In genomic region chr12:44221651-44222356, GRCm38 (mm10) we compare ENCODE assay signal across 9 mouse cellular contexts. TPM values are rescaled to one million over a fixed set of nuclear protein-coding genes. Genes with fewer than 3 reads are reported as not detected.
A peak's percentile ranks its signal among the peaks of the same experiment; 100 is the strongest.
DNase-seq lines count a peak whose midpoint lies in the region; ATAC-seq and TF ChIP-seq lines count a peak whose summit lies in the region.
"Had no signal": no experiment of that assay in that cellular context is flagged by ENCODE, and none has a peak within 500 bp of the region (broad histone marks: within the 10 kb centered on the region; RNA-seq: fewer than 3 reads in every experiment).

No protein-coding gene starts in this region.

- DNase-seq in urinary bladder, adult 2 months (ENCODE audit: low spot score) = peak; percentile 34
- DNase-seq in urinary bladder, postnatal 4 days (ENCODE audit: low spot score in 2 of 2) = no peak
- DNase-seq in cerebellum, postnatal 25 days = peak; percentile 56 to 58
- DNase-seq in heart, adult 18-20 months = peak; percentile 33 to 54
- DNase-seq in lung, embryonic 14.5 days = peak; percentile 46
- peak; percentile 35 for DNase-seq in ovary, postnatal 36 days (ENCODE audit: low spot score)
- DNase-seq in thymus, postnatal 25 days = no peak

- TF ChIP-seq CTCF in lung, embryonic 14.5 days (IDR thresholded peaks at IDR 0.05; ENCODE audit: low read depth) = no peak

- H3K9me3 ChIP-seq in intestine, embryonic 16.5 days (ENCODE audit: control insufficient read depth, low read length) = no peaks in the 10 kb centered on the region
- H3K9me3 ChIP-seq in lung, embryonic 14.5 days (ENCODE audit: low read depth, low read length) = no peaks in the 10 kb centered on the region

- ATAC-seq in intestine, embryonic 16.5 days = peak; percentile 53; the same call in 1 of the 2 replicates
- ATAC-seq in lung, embryonic 14.5 days (ENCODE audit: insufficient read depth) = peak; percentile 70; the same call in 1 of the 2 replicates

- no peaks in the 10 kb centered on the region for H3K4me1 ChIP-seq in intestine, embryonic 16.5 days (ENCODE audit: control insufficient read depth, insufficient read depth, low read length)
- H3K4me1 ChIP-seq in lung, embryonic 14.5 days (ENCODE audit: insufficient read depth) = no peaks in the 10 kb centered on the region

- no peak overlapping the region for H3K27ac ChIP-seq in intestine, embryonic 16.5 days (ENCODE audit: low read length)
- H3K27ac ChIP-seq in lung, embryonic 14.5 days (ENCODE audit: low read depth) = no peak overlapping the region

- H3K36me3 ChIP-seq in intestine, embryonic 16.5 days (ENCODE audit: control insufficient read depth, insufficient read depth, low read length) = no peaks in the 10 kb centered on the region
- H3K36me3 ChIP-seq in lung, embryonic 14.5 days (ENCODE audit: insufficient read depth) = no peaks in the 10 kb centered on the region

- H3K27me3 ChIP-seq in intestine, embryonic 16.5 days (replicated peaks; ENCODE audit: control insufficient read depth, insufficient read depth, low read length) = no peaks in the 10 kb centered on the region
- no peaks in the 10 kb centered on the region for H3K27me3 ChIP-seq in lung, embryonic 14.5 days (ENCODE audit: insufficient read depth, low read length)

- WGBS in intestine, embryonic 16.5 days = 2% methylated on average over 88 of the region's 89 CpGs
- 1% methylated on average over 80 of the region's 89 CpGs for WGBS in lung, embryonic 14.5 days

- peak overlapping the region; percentile 92 for H3K4me2 ChIP-seq in intestine, embryonic 16.5 days (ENCODE audit: low read depth, low read length)
- peak overlapping the region; percentile 75 for H3K4me2 ChIP-seq in lung, embryonic 14.5 days

- peak overlapping the region; percentile 80 for H3K9ac ChIP-seq in intestine, embryonic 16.5 days (ENCODE audit: low read depth, low read length)
- H3K9ac ChIP-seq in lung, embryonic 14.5 days = peak overlapping the region; percentile 75

- peak overlapping the region; percentile 65 for H3K4me3 ChIP-seq in intestine, embryonic 16.5 days (ENCODE audit: low read length)
- peak overlapping the region; percentile 58 for H3K4me3 ChIP-seq in lung, embryonic 14.5 days (ENCODE audit: low read depth, low read length)
- H3K4me3 ChIP-seq: myocyte had no signal

RNA-seq across cellular contexts. Expression of gene Pnpla8, which starts 0.6 kb away (rescaled TPM):
- 46.2 and 48.0 TPM in 2 replicates for polyA plus RNA-seq in urinary bladder, adult 2 months (2012; rRNA removed)
- total RNA-seq in heart, adult 18-20 months (2021) = 100 to 1,000 TPM; 136 to 151 TPM
- 56.6 and 62.7 TPM in 2 replicates for polyA plus RNA-seq in intestine, embryonic 16.5 days (2015; fragmentation: Nextera tagmentation; extraction: Ambion mirVana)
- 52.6 and 63.5 TPM in 2 replicates for polyA plus RNA-seq in lung, embryonic 14.5 days (2014; fragmentation: Nextera tagmentation; extraction: Ambion mirVana)

RNA-seq across cellular contexts. Expression of gene Dnajb9, which starts 11.7 kb away (rescaled TPM):
- 17.3 and 20.5 TPM in 2 replicates for polyA plus RNA-seq in urinary bladder, adult 2 months (2012; rRNA removed)
- total RNA-seq in heart, adult 18-20 months (2021) = 10 to 100 TPM; 41.4 to 43.3 TPM
- polyA plus RNA-seq in intestine, embryonic 16.5 days (2015; fragmentation: Nextera tagmentation; extraction: Ambion mirVana) = 24.3 and 34.1 TPM in 2 replicates
- polyA plus RNA-seq in lung, embryonic 14.5 days (2014; fragmentation: Nextera tagmentation; extraction: Ambion mirVana) = 17.1 and 23.5 TPM in 2 replicates

Comparison
In these comparisons a context has a peak if more than half of its experiments do, and no peak if none do; other contexts are left out.
1. DNase-seq: peak in urinary bladder, adult 2 months (single experiment), cerebellum, postnatal 25 days (2 of 2), heart, adult 18-20 months (2 of 2), lung, embryonic 14.5 days (single experiment) and ovary, postnatal 36 days (single experiment); none in urinary bladder, postnatal 4 days (0 of 2) and thymus, postnatal 25 days (single experiment).